Mouse (Mus musculus) brain, adult 2 months (tissue): ENCODE data around the gene Gast.
A peak's percentile ranks its signal among the peaks of the same experiment; 100 is the strongest.
"Not testable (repeated sequence)": the region's sequence is repeated elsewhere in the genome, so short reads cannot be mapped to it uniquely, and the experiment has no call there.

Source experiments
- DNase-seq: peaks from one replicate; pipeline ENCODE4 v3.0.0; 2011; ENCODE audit warnings: low read depth, low spot score

The Gast gene

GRCm38 (mm10) chr11:100320701-100321410 is 13.4 kb upstream of the Gast start:
- DNase-seq, result not testable (repeated sequence)

- not testable (repeated sequence) for DNase-seq
Measured at GRCm38 (mm10) chr11:100321479-100322305, 12.5 kb upstream of the Gast start.

- DNase-seq, result no peak
Measured at GRCm38 (mm10) chr11:100322591-100323258, 11.5 kb upstream of the Gast start.

- peak; percentile 76 for DNase-seq
Measured at GRCm38 (mm10) chr11:100323578-100323977, 10.6 kb upstream of the Gast start.

- no peak for DNase-seq
Measured at GRCm38 (mm10) chr11:100325062-100325629, 9.1 kb upstream of the Gast start.

GRCm38 (mm10) chr11:100327316-100327715 is 6.9 kb upstream of the Gast start:
- peak; percentile 59 for DNase-seq

- no peak for DNase-seq
Measured at GRCm38 (mm10) chr11:100327761-100328160, 6.4 kb upstream of the Gast start.

- DNase-seq, result peak; percentile 84
Measured at GRCm38 (mm10) chr11:100330235-100330634, 4.0 kb upstream of the Gast start.

GRCm38 (mm10) chr11:100330816-100331375 is 3.3 kb upstream of the Gast start:
- DNase-seq, result not testable (repeated sequence)

GRCm38 (mm10) chr11:100332766-100333515 is 1.3 kb upstream of the Gast start:
- peak; percentile 90 for DNase-seq

- DNase-seq, result peak; percentile 65
Measured at GRCm38 (mm10) chr11:100335731-100336130, 1.5 kb downstream of the Gast start.

- DNase-seq, result no peak
Measured at GRCm38 (mm10) chr11:100344269-100344668, 10.1 kb downstream of the Gast start.

GRCm38 (mm10) chr11:100352076-100352857 is 18.1 kb downstream of the Gast start:
- peak; percentile 84 for DNase-seq

GRCm38 (mm10) chr11:100355151-100355951 is 21.1 kb downstream of the Gast start:
- peak; percentile 66 for DNase-seq

GRCm38 (mm10) chr11:100355972-100356818 is 22.0 kb downstream of the Gast start, which contains the start of gene Hap1:
TSS of gene Hap1 (minus strand) at chr11:100356128.
- DNase-seq, result peak; percentile 91

GRCm38 (mm10) chr11:100356819-100357211 is 22.6 kb downstream of the Gast start:
- peak; percentile 29 for DNase-seq

- peak; percentile 37 for DNase-seq
Measured at GRCm38 (mm10) chr11:100357408-100357807, 23.2 kb downstream of the Gast start.

GRCm38 (mm10) chr11:100360175-100360574 is 26.0 kb downstream of the Gast start:
- DNase-seq, result no peak
